Mouse (Mus musculus) spleen, adult 18-20 months (tissue): ENCODE measurements around the gene Olah.

Experiments
- DNase-seq, 2 experiments: peaks; one replicate each; pipeline ENCODE4 v3.0.0; 2022; ENCODE audit warnings: mixed read lengths in 2 of 2

Olah gene

GRCm38 (mm10) chr2:3348422-3348821, 48.6 kb downstream of the Olah start:
- DNase-seq: no peak

DNA sequence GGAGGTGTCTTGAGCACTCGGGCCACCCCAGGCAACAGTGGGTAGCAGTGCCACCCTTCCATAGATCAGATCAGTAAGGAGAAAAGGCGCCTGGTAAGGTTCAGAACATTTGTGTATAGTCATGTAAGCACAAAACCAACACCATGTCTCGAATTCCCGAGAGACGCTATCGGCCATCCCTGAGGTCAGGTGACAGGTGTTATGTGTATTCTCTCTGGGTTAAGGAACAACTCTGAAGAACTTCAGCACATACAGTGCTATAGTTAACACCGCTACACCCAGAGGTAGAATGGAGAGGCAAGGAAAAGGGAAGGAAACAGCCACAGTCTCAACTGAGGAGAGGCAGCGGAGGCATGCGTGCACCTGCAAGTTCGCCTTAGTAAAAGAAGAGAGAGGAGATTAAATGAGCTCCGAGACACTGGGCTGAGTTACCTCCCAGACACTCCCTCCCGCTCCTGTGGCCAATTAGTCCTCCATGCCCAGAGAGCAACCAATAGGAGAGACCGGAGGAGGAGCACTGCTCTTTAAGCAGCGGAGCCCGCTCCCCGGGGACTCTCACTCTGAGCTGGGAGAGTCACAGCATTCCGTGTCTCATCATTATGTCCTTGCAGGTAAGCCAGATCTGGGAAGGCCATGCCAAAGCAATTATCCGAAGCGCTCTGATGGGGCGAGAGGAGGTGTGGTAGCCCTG, 61.3 kb downstream of the Olah start, which contains the start of gene Acbd7:
Acbd7 (plus strand) TSS at position 558 of the 691 bp plus-strand sequence.
- DNase-seq: peak; percentile 14 to 17

- DNase-seq: no peak
Observed at GRCm38 (mm10) chr2:3333761-3334160, 63.2 kb downstream of the Olah start.

DNA sequence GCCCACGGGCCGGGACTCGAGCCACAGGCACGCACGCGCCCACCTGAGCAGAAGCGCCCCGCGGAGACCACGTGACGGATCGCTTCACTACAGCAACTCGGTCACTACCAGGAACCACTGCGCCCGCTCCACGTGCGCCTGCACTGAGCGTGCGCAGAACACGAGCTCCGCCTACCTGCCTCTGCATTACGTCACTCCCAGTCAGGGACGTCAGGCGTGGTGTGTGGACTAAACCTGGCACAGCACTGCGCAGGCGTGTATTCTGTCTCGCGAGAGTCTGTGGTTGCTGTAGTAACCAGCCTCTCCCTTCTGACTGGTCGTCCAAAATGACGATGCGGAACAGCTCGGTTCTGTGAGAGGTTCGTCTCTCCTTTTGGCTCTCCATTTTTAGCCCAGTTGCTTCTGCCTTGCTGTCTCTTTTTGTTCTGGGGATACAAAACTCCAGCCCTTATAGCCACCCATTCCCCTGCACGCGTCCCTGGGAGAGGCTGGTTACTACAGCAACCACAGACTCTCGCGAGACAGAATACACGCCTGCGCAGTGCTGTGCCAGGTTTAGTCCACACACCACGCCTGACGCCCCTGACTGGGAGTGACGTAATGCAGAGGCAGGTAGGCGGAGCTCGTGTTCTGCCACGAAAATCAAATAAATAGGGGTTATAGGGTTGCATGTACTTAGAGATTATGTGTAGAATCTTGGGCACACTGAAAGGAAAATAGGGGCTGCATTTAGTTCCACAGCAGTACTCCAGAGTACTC, 64.3 kb downstream of the Olah start, which contains the start of gene Rpp38:
Rpp38 (minus strand) TSS at position 160 of the 759 bp plus-strand sequence.
- DNase-seq: peak; percentile 97

DNA sequence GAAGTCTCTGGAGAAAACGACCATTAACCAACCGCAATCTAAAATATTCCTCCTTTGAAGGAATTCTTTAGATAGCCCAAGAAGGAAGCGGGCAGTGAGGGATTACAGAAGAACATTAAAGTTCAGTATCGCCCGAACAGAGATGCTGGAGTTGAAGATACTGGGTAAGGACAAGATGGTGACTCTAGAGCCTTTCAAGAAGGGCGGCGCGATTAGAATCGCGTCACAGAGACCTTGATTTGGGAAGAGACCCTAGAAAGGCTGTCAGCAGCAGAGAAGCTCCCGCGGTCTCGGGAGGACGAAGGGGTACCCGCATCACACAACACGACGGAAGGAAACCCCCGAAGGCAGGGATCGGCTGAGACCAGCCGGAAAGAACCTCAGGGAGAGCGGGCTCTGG, 65.0 kb downstream of the Olah start:
- DNase-seq: no peak

GRCm38 (mm10) chr2:3331071-3331703, 65.8 kb downstream of the Olah start:
- no peak for DNase-seq

DNA sequence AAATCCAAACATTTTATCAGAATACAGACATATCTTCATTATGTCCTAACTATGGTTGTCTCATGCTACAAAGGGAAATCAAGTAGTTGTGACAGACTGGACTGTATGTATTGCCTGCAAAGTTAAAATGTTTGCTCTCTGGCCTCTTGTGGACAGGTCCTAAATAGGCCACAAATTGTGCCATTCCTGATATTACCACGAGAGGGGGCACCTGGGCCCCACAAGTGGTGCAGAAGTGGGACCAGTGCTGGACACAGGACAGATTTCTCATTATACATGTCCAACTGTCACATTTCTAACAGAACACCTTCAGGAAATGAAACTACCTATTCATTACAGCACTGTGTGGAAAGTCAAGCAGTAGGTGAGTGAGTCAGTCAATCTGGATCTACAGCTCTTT, 69.7 kb downstream of the Olah start:
- peak; percentile 9 to 64 for DNase-seq

- DNase-seq: no peak
Observed at GRCm38 (mm10) chr2:3326547-3326946, 70.5 kb downstream of the Olah start.

DNA sequence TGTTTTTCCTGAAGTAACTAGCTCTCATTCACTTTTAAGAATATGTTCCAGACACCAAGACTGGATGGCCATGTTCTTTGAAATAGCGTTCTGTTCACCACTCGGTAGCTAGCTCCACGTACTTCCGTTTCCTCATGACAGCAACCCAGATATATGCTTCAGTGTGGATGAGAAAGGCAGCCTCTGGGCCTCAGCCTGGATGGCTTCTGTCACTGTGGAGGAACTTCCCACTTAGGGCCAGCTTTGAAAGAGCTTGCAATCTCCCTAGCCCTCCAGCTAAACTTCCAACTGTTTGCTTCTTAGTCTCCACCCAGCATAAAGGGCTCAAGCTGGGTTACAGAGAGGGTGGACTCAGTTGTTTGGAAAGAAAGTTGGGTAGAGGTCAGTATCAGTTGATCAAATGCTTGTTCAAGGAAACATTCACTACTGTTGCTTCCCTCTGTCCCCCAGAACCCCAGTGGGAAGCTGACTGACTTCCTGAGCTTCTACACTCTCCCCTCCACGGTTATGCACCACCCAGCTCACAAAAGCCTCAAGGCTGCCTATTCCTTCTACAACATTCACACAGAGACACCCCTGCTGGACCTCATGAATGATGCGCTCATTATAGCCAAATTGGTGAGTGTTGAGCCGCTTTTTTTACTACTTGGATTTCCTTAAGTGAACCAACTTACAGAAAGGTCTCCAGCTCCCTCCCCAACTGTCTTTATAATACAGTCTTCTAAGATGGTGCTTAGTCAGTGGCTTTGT, 72.5 kb downstream of the Olah start:
- no peak for DNase-seq

- no peak for DNase-seq
Observed at GRCm38 (mm10) chr2:3323132-3323531, 73.9 kb downstream of the Olah start.

- DNase-seq: no peak
Observed at GRCm38 (mm10) chr2:3305426-3306025, 91.5 kb downstream of the Olah start.

DNA sequence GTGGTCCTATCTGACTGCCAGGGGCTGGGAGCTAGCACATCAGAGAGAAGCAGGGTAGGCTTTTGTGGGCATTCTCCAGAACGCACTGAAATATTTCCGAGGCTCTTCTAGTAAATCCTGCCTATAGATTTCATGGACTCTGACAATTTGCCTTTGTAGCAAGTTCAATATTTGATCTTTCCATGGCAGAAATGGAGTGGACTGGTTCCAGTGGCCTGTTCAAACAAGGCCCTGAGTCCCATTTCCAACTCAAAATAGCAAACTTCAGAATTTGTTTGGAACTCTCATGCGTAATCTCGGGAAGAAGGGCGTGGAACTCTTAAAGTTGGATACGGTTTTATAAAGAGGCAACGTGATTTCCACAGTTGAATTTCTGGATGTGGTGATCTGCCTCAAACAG, 101.2 kb downstream of the Olah start:
- no peak for DNase-seq

DNA sequence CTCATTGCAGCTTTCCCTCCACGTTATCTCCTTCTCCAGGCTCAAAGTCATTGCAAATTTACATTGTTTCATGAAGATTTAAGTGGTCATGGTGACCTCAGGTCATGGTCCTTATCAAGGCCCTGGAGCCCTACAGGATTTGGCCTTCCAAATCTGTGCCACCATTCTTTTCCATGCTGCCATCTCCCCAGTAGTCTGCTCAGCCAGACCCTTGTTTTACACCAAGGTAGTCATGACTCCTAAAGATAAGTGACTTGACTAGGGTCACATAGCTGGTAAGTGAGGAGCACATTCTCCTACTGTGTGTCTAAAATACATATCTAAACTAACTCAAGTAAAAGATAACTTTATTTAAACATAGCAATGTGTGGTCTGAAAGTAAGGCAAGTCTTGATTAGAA, 104.8 kb downstream of the Olah start:
- DNase-seq: no peak
